Mouse (Mus musculus): ENCODE data around the gene E430018J23Rik. TPM values are rescaled to one million over a fixed set of nuclear protein-coding genes. Genes with fewer than 3 reads are reported as not detected.
A peak's percentile ranks its signal among the peaks of the same experiment; 100 is the strongest.
"Not testable (repeated sequence)": the region's sequence is repeated elsewhere in the genome, so short reads cannot be mapped to it uniquely, and the experiment has no call there.

Gene E430018J23Rik
- polyA plus RNA-seq, 2 experiments from 2014 or later: 4.0 to 6.1 TPM

GRCm38 (mm10) chr7:127378310-127378921 is 15.0 kb downstream of the E430018J23Rik start:
- no peak for ATAC-seq

DNA sequence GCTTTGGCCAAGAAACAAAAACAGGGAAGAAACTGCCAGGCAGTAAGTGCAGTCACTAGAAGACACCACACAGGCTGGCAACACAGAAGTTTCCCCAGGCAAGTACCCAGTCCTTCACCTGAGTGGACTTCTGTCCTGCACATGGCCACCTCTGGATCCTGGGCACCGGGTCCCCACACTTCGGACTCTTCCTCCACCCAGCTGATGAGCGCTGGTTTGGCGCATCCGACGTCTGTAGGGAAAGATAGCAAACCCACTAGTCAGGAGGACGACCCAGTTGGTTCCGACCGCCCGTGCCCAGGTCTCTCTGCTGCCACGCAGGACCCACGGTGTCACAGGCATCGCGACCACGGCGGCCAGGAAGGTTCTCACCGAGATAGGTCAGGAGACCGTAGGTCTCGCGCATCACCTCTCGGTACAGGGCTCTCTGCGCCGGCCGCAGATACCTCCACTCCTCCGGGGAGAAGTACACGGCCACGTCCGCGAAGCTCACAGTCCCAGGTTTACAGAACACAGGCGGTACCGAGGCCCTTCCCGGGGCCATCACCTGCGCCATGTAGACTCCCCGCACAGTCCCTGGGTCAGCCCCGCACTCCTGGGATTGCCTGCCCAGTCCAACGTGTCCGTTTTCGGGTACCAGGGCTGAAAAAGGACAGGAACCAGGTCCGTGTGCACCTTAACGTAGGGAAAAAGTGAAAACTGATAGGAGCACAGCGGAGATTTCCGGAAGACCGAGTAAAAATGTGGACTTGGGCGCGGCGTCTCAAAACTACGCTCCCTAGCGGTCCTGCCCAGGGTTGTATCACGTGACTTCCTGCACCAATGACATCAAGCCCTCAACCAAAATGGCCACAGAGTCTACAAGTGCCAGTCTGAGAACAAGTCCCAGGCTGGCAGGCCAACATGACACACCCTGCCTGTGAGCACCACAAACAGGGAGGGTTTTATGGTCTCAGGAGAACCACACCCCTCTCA is 17.9 kb downstream of the E430018J23Rik start, which contains the start of gene Zfp747:
Zfp747 (minus strand) TSS at position 780 of the 975 bp plus-strand sequence.
- peak; percentile 98 for ATAC-seq

GRCm38 (mm10) chr7:127371870-127372269 is 21.6 kb downstream of the E430018J23Rik start:
- not testable (repeated sequence) for ATAC-seq

DNA sequence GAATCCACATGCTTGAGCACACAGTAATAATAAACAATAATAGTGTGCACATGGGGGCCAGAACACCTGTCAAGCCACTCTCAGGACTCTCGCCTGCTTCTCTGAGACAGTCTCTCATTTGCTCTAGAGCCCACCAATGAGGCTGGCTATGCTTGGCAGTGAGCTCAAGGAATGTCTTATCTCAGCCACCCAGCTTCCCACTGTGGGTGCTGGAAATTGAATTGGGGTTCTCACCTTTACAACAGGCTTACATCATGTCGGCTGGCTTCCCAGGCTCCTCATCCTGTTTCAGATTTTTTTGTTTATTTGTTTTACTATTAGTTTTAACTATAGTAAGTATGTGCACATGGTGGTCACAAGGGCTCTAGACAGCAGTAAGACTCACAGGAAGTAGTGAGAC is 22.2 kb downstream of the E430018J23Rik start:
- ATAC-seq: no peak

GRCm38 (mm10) chr7:127366249-127366648 is 27.2 kb downstream of the E430018J23Rik start:
- ATAC-seq: no peak

DNA sequence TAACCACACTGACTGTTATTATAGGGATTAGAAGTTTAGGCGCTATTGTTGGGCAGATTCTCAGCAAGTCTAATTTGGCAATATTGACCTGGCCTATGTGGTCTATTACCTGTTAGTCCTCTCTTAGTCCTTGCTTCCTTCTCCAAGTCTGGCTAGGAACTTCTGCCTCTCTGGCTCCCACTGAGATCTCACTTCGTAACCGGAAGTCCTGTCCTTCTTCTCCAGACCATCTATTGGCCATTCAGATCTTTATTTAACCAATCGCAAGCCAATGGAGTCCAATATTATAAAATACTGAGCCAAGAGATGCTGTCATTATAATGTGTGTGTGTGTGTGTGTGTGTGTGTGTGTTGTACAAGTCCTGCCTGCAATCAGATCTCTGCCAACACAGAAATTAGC is 29.3 kb downstream of the E430018J23Rik start:
- ATAC-seq: no peak

DNA sequence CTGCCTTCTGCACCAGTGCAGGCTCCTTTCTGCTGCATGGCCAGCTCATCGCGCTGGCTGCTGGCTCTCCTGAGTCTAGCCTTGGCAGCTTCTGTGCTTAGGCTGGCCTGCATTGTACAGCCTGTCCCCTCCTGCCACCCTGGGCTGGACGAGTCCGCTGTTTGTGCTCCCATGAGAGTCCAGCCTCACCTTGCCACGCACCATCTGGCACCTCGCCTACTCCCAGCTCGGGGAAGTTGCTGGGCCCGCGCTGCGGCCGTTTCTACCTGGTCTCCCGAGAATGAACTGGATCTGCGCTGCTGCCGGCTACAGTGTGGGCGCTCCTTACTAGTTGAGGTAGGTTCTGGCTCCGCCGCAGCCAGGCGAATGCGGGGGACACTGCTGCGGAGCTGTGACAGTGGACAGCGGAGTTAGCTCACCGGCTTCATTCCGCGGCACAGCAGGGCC is 29.9 kb downstream of the E430018J23Rik start:
- ATAC-seq: no peak

DNA sequence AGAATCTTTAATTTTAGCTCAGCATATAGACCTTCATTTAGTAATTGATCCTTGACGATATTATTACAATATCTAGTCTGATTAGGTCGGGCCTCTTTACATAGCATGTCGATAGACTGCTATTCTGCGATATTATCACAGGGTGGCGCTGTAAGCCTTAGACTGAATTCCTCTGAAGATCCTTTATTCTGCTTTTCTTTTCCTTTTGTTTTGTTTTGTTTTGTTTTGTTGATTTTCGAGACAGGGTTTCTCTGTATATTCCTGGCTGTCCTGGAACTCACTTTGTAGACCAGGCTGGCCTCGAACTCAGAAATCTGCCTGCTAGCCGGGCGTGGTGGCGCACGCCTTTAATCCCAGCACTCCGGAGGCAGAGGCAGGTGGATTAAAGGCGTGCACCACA is 31.0 kb downstream of the E430018J23Rik start:
- ATAC-seq: not testable (repeated sequence)

DNA sequence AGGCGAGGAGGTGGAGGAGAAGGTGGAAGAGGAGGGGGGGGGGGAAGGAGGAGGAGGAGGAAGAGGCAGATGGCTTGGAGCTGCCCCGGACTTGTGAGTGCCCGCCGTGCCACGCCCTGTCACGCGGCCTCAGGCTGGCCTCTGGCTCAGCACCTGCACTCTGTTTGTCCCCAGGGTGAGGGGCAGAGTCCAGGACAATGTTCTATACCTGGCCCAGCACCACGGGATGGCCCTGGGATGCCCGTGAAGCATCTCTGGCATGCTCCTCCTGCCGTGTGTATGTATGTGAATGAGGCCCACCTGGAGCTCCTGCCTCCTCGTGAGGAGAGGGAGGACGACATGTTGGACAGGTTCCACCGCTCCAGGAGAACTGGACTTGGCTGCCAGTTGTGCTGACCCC is 32.0 kb downstream of the E430018J23Rik start:
- no peak for ATAC-seq

- ATAC-seq: no peak
These were observed 33.2 kb downstream of the E430018J23Rik start for GRCm38 (mm10) chr7:127360265-127360664.

GRCm38 (mm10) chr7:127358472-127358871 is 35.0 kb downstream of the E430018J23Rik start:
- ATAC-seq: no peak

- ATAC-seq: no peak
These were observed 35.6 kb downstream of the E430018J23Rik start for GRCm38 (mm10) chr7:127357871-127358270.

GRCm38 (mm10) chr7:127355796-127356195 is 37.6 kb downstream of the E430018J23Rik start:
- ATAC-seq: no peak

DNA sequence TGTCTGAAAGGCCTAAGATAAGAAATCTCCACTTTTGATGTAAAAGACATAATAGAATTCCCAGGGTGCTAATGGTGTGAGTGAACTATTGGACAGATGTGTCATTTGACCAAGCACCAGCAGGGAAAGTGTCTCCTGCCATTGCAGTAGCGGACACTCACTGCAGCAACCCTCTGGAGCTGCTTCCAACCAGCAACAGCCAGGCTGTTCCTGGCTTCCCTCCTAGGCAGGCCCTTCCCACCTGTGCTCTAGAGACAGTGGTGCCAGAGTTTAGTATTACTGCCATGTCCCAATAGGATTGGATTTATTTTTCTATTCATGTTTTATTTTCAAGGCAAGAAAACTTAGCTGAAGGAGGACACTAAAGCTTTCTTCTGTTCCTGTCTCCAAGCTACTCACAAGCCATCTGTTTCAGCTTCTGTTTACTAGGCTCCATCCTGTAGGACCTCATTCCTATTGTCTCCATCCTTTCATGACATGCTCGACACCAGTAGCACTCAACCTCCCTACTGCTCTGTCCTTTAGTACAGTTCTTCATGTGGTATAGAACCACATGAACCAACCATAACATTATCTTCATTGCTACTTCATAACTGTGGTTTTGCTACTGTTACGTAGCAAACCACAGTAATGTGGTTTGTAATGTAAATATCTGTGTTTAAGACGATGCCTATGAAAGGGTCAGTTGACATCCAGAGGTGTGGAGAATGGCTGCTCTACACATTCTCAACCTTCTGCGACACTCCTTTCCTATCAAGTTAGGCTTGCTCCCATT is 42.0 kb downstream of the E430018J23Rik start:
- no peak for ATAC-seq

GRCm38 (mm10) chr7:127346676-127347075 is 46.8 kb downstream of the E430018J23Rik start:
- no peak for ATAC-seq

GRCm38 (mm10) chr7:127345512-127346325 is 47.7 kb downstream of the E430018J23Rik start, which contains the start of gene Zfp768:
Zfp768 (minus strand) TSS chr7:127345589.
- peak; percentile 81 for ATAC-seq

- no peak for ATAC-seq
These were observed 48.3 kb downstream of the E430018J23Rik start for GRCm38 (mm10) chr7:127345092-127345491.

DNA sequence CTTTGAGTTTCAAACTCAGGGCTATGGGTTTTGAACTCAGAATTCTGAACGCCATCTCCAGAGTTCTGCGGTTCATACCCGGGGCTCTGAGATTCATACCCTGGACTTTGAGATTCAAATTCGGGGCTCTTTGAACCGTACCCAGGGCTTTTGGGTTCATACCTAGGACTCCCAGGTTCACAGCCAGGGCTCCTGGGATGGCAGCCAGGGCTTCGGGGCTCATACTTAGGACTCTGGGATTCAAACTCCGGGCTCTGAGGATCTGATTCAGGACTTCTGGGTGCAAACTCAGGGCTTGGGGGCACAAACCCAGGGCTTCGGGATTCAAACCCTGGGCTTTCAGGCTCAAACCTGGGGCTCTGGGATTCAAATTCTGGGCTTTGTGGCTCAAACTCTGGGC is 49.1 kb downstream of the E430018J23Rik start:
- ATAC-seq: no peak

GRCm38 (mm10) chr7:127343351-127344019 is 49.9 kb downstream of the E430018J23Rik start:
- no peak for ATAC-seq

- ATAC-seq: no peak
These were observed 50.5 kb downstream of the E430018J23Rik start for GRCm38 (mm10) chr7:127342888-127343287.

DNA sequence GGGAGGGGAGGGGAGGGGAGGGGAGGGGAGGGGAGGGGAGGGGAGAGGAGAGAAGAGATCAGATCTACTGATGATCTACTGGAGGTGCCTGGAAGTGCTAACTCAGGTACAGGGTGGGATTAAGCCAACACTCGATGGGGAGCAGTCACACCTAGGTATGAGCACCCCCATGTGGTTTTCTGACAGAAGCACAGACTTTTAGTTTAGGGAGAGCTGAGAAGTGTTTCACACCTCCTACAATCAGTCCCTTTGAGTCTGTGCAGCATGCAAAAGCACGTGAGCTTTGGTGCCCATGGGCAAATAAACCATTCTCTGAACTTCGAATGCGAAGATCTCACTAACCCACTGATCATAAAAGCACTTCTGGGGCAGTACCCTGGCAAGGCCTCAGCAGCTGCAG is 51.1 kb downstream of the E430018J23Rik start:
- peak; percentile 45 for ATAC-seq
